Mouse (Mus musculus) kidney, postnatal 4 days (tissue): ENCODE data around the gene Crim1.
"Not testable (repeated sequence)": the region's sequence is repeated elsewhere in the genome, so short reads cannot be mapped to it uniquely, and the experiment has no call there.

Source experiments
- DNase-seq, 2 experiments: peaks; one replicate each; pipeline ENCODE4 v3.0.0; 2021; ENCODE audit warnings: mixed read lengths in 2 of 2

Gene Crim1

GRCm38 (mm10) chr17:78253587-78253986, 53.5 kb downstream of the Crim1 start:
- not testable (repeated sequence) for DNase-seq

GRCm38 (mm10) chr17:78254256-78254655, 54.2 kb downstream of the Crim1 start:
- peak; percentile 32 to 35 for DNase-seq

- DNase-seq = no peak
These were observed 55.7 kb downstream of the Crim1 start for GRCm38 (mm10) chr17:78255711-78256110.

- peak; percentile 61 to 67 for DNase-seq
These were observed 56.5 kb downstream of the Crim1 start for GRCm38 (mm10) chr17:78256534-78256933.

- DNase-seq = no peak
These were observed 61.6 kb downstream of the Crim1 start for GRCm38 (mm10) chr17:78261684-78262083.

GRCm38 (mm10) chr17:78264116-78264515, 64.1 kb downstream of the Crim1 start:
- no peak for DNase-seq

GRCm38 (mm10) chr17:78265135-78265534, 65.1 kb downstream of the Crim1 start:
- DNase-seq = no peak

GRCm38 (mm10) chr17:78266271-78266670, 66.2 kb downstream of the Crim1 start:
- no peak for DNase-seq

- no peak for DNase-seq
These were observed 68.5 kb downstream of the Crim1 start for GRCm38 (mm10) chr17:78268591-78268990.

GRCm38 (mm10) chr17:78269311-78269710, 69.3 kb downstream of the Crim1 start:
- DNase-seq = no peak

GRCm38 (mm10) chr17:78270019-78270418, 70.0 kb downstream of the Crim1 start:
- no peak for DNase-seq

- no peak for DNase-seq
These were observed 71.7 kb downstream of the Crim1 start for GRCm38 (mm10) chr17:78271731-78272130.

- peak in 1 of 2 experiments; percentile 26 for DNase-seq
These were observed 72.1 kb downstream of the Crim1 start for GRCm38 (mm10) chr17:78272142-78272541.

- DNase-seq = peak in 1 of 2 experiments; percentile 40
These were observed 72.8 kb downstream of the Crim1 start for GRCm38 (mm10) chr17:78272713-78273483.

GRCm38 (mm10) chr17:78273875-78274274, 73.8 kb downstream of the Crim1 start:
- no peak for DNase-seq

GRCm38 (mm10) chr17:78274609-78275506, 74.8 kb downstream of the Crim1 start:
- DNase-seq = no peak

- no peak for DNase-seq
These were observed 75.4 kb downstream of the Crim1 start for GRCm38 (mm10) chr17:78275507-78275813.

GRCm38 (mm10) chr17:78279191-78279590, 79.1 kb downstream of the Crim1 start:
- peak in 1 of 2 experiments; percentile 2 for DNase-seq

- DNase-seq = peak in 1 of 2 experiments; percentile 27
These were observed 81.1 kb downstream of the Crim1 start for GRCm38 (mm10) chr17:78280991-78281712.

- peak; percentile 51 to 63 for DNase-seq
These were observed 83.4 kb downstream of the Crim1 start for GRCm38 (mm10) chr17:78283271-78283992.

GRCm38 (mm10) chr17:78286021-78286420, 86.0 kb downstream of the Crim1 start:
- no peak for DNase-seq

- DNase-seq = no peak
These were observed 87.3 kb downstream of the Crim1 start for GRCm38 (mm10) chr17:78287391-78287790.
